Mouse (Mus musculus): ENCODE results near the gene Serpini1.

DNA sequence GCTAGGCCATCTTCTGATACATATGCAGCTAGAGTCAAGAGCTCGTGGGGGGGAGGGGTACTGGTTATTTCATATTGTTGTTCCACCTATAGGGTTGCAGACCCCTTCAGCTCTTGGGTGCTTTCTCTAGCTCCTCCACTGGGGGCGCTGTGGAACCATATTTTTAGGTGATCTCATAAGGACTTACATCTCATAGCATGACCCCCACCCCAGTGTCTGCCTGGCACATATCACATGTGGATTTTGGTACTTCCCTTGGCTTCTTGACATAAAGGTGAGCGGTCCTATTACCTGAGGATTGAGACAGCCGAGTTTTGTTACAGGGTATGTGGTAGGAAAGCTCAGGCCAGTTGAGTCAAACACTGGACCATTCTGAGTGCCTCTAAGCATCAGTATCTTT, 22.0 kb downstream of the Serpini1 start:
- peak; percentile 37 for TF ChIP-seq CTCF (IDR thresholded peaks at IDR 0.05)
- TF ChIP-seq EP300 (IDR thresholded peaks at IDR 0.05) = no peak

Data from lung, postnatal 0 days (tissue).